Mouse (Mus musculus): ENCODE results near the gene Olfr958. TPM values are rescaled to one million over a fixed set of nuclear protein-coding genes. Genes with fewer than 3 reads are reported as not detected.

Olfr958 gene
- total RNA-seq (2023), result not detected

GRCm38 (mm10) chr9:39553946-39554345 lies at the start of gene Olfr958:
Gene Olfr958 (minus strand): TSS chr9:39554054.

GRCm38 (mm10) chr9:39575469-39575868 lies 21.6 kb upstream of the Olfr958 start, which contains the start of gene Olfr959:
Gene Olfr959 (minus strand): TSS chr9:39575569.

DNA sequence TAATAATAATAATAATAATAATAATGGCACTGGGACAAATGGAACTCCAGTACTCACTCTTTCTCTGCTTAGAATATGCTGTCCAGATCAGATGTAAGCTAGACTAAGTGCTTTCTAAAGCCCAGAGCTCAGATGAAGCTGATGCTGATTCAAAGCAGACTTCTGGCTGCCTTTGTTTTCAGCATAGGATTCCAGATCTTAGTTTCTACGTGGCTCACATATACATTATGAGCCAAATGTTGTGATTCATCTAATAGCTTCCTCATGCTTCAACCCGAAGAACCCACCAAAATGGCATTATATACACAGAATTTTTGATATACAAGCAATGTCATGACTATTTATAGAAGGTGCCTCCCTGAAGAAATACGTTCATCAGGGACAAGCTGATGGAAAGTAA lies 38.3 kb downstream of the Olfr958 start, which contains the start of gene Olfr957:
Gene Olfr957, minus strand, starts transcription at position 279 of the 400 bp plus-strand sequence.

Other genes starting within 250 kb of the Olfr958 start
- not detected for gene Olfr948, start 228.0 kb downstream of the Olfr958 start, total RNA-seq (2023)
- gene Olfr951, start 166.6 kb downstream of the Olfr958 start, total RNA-seq (2023), result not detected
- not detected for gene Olfr952, start 126.9 kb downstream of the Olfr958 start, total RNA-seq (2023)
- not detected for gene Olfr954, start 97.4 kb downstream of the Olfr958 start, total RNA-seq (2023)
- gene Olfr955, start 82.1 kb downstream of the Olfr958 start, total RNA-seq (2023), result not detected
- gene Olfr44, start 60.1 kb downstream of the Olfr958 start, total RNA-seq (2023), result not detected
- gene Olfr957, start 38.2 kb downstream of the Olfr958 start, total RNA-seq (2023), result not detected
- not detected for gene Olfr959, start 21.5 kb upstream of the Olfr958 start, total RNA-seq (2023)
- gene AW551984, start 50.3 kb upstream of the Olfr958 start, total RNA-seq (2023), result 0.21 TPM
- gene Olfr148, start 56.6 kb upstream of the Olfr958 start, total RNA-seq (2023), result not detected
- gene Olfr960, start 67.3 kb upstream of the Olfr958 start, total RNA-seq (2023), result not detected
- gene Olfr961, start 91.0 kb upstream of the Olfr958 start, total RNA-seq (2023), result not detected
- gene Olfr963, start 113.2 kb upstream of the Olfr958 start, total RNA-seq (2023), result not detected
- not detected for gene Olfr149, start 153.1 kb upstream of the Olfr958 start, total RNA-seq (2023)
- gene Olfr965, start 157.3 kb upstream of the Olfr958 start, total RNA-seq (2023), result not detected
- not detected for gene Olfr150, start 176.9 kb upstream of the Olfr958 start, total RNA-seq (2023)
- gene Olfr967, start 192.2 kb upstream of the Olfr958 start, total RNA-seq (2023), result not detected
- not detected for gene Olfr968, start 229.2 kb upstream of the Olfr958 start, total RNA-seq (2023)
- gene Olfr969, start 236.9 kb upstream of the Olfr958 start, total RNA-seq (2023), result not detected